Mouse (Mus musculus) midbrain, embryonic 10.5 days (tissue): ENCODE results near the gene 1810062G17Rik. TPM values are rescaled to one million over a fixed set of nuclear protein-coding genes. Genes with fewer than 3 reads are reported as not detected.

ENCODE experiments used
- DNase-seq: peaks from one replicate; pipeline ENCODE4 v3.0.0-alpha.2; 2017; ENCODE audit warnings: low spot score
- H3K27ac ChIP-seq: fragments of 300-500 bp; sonication (generic); replicated peaks from 2 replicates; pipeline ENCODE4 v1.5.1; 2016; ENCODE audit warnings: mild to moderate bottlenecking
- H3K27me3 ChIP-seq: fragments of 300-500 bp; sonication (generic); 2 replicates; pipeline ENCODE4 v1.6.1; 2016; ENCODE audit warnings: low read depth, mild to moderate bottlenecking; ENCODE audit not compliant: poor library complexity, severe bottlenecking
- H3K36me3 ChIP-seq: fragments of 300-500 bp; sonication (generic); 2 replicates; pipeline ENCODE4 v1.6.1; 2016; ENCODE audit warnings: mild to moderate bottlenecking, moderate library complexity
- H3K4me1 ChIP-seq: fragments of 300-500 bp; sonication (generic); 2 replicates; pipeline ENCODE4 v1.6.1; 2016
- H3K4me3 ChIP-seq: fragments of 300-500 bp; sonication (generic); 2 replicates; pipeline ENCODE4 v1.5.1; 2016; ENCODE audit warnings: mild to moderate bottlenecking, moderate library complexity
- H3K9me3 ChIP-seq: fragments of 300-500 bp; sonication (generic); replicated peaks from 2 replicates; pipeline ENCODE4 v1.6.1; 2016; ENCODE audit warnings: mild to moderate bottlenecking
- WGBS: fragments of 180-500 bp; shearing (Covaris S2); methylation state at CpG from one replicate; pipeline ENCODE4 v1.1.7; 2016; 5-methylcytosine and 5-hydroxymethylcytosine counted together
- polyA plus RNA-seq: library from polyadenylated mRNA; unstranded; fragments of >200 nt; fragmentation: Nextera tagmentation; extraction: Ambion mirVana; gene quantifications from 2 replicates; pipeline ENCODE4 v1.2.1, GENCODE M21; 2016

1810062G17Rik gene
- polyA plus RNA-seq, 1 experiment from 2014 or later: 0.73 TPM

GRCm38 (mm10) chr3:36461819-36462218 is 13.9 kb upstream of the 1810062G17Rik start:
- 91% methylated on average over 5 of the region's 5 CpGs for WGBS
- Histone ChIP-seq H3K9me3 (no peaks in the 10 kb centered on the region), H3K4me3 (no peak overlapping the region), H3K4me1 (no peaks in the 10 kb centered on the region), H3K27ac (no peak overlapping the region), H3K27me3 (no peaks in the 10 kb centered on the region), H3K36me3 (no peaks in the 10 kb centered on the region)
- DNase-seq: no peak

GRCm38 (mm10) chr3:36462348-36462747 is 13.4 kb upstream of the 1810062G17Rik start:
- no peak overlapping the region for H3K27ac ChIP-seq
- H3K4me1 ChIP-seq: no peaks in the 10 kb centered on the region
- no peak overlapping the region for H3K4me3 ChIP-seq
- no peak for DNase-seq
- no peaks in the 10 kb centered on the region for H3K27me3 ChIP-seq
- no peaks in the 10 kb centered on the region for H3K9me3 ChIP-seq
- H3K36me3 ChIP-seq: no peaks in the 10 kb centered on the region
- 46% methylated on average over 1 of the region's 1 CpGs for WGBS

- H3K36me3 ChIP-seq: no peaks in the 10 kb centered on the region
- no peak for DNase-seq
- H3K9me3 ChIP-seq: no peaks in the 10 kb centered on the region
- 51% methylated on average over 7 of the region's 7 CpGs for WGBS
- no peak overlapping the region for H3K4me3 ChIP-seq
- no peaks in the 10 kb centered on the region for H3K27me3 ChIP-seq
- H3K4me1 ChIP-seq: no peaks in the 10 kb centered on the region
- no peak overlapping the region for H3K27ac ChIP-seq
Measured at GRCm38 (mm10) chr3:36465538-36465937, 10.2 kb upstream of the 1810062G17Rik start.

GRCm38 (mm10) chr3:36467632-36468031 is 8.1 kb upstream of the 1810062G17Rik start:
- H3K27me3 ChIP-seq: no peaks in the 10 kb centered on the region
- no peak overlapping the region for H3K27ac ChIP-seq
- H3K36me3 ChIP-seq: no peaks in the 10 kb centered on the region
- no peak overlapping the region for H3K4me3 ChIP-seq
- H3K4me1 ChIP-seq: no peaks in the 10 kb centered on the region
- no peaks in the 10 kb centered on the region for H3K9me3 ChIP-seq
- DNase-seq: no peak
- whole genome bisulfite sequencing: 94% methylated on average over 7 of the region's 7 CpGs

- DNase-seq: no peak
- Histone ChIP-seq H3K4me1 (no peaks in the 10 kb centered on the region), H3K4me3 (no peak overlapping the region), H3K36me3 (no peaks in the 10 kb centered on the region), H3K27me3 (peaks cover 1% of the 10 kb centered on the region; the same call in 1 of the 2 replicates), H3K27ac (no peak overlapping the region), H3K9me3 (no peaks in the 10 kb centered on the region)
- WGBS: 61% methylated on average over 2 of the region's 2 CpGs
Measured at GRCm38 (mm10) chr3:36468871-36469270, 6.9 kb upstream of the 1810062G17Rik start.

GRCm38 (mm10) chr3:36471856-36472255 is 3.9 kb upstream of the 1810062G17Rik start:
- Histone ChIP-seq H3K4me1 (peaks cover 25% of the 10 kb centered on the region), H3K36me3 (no peaks in the 10 kb centered on the region), H3K4me3 (no peak overlapping the region), H3K27ac (no peak overlapping the region), H3K9me3 (no peaks in the 10 kb centered on the region), H3K27me3 (peaks cover 15% of the 10 kb centered on the region)
- DNase-seq: no peak
- WGBS: 79% methylated on average over 4 of the region's 4 CpGs

GRCm38 (mm10) chr3:36473222-36473621 is 2.5 kb upstream of the 1810062G17Rik start:
- H3K9me3 ChIP-seq: no peaks in the 10 kb centered on the region
- H3K36me3 ChIP-seq: no peaks in the 10 kb centered on the region
- peaks cover 27% of the 10 kb centered on the region for H3K27me3 ChIP-seq
- no peak overlapping the region for H3K4me3 ChIP-seq
- peaks cover 25% of the 10 kb centered on the region for H3K4me1 ChIP-seq
- no peak overlapping the region for H3K27ac ChIP-seq
- DNase-seq: no peak
- WGBS: 94% methylated on average over 5 of the region's 5 CpGs

GRCm38 (mm10) chr3:36474421-36474820 is 1.3 kb upstream of the 1810062G17Rik start:
- Histone ChIP-seq H3K9me3 (no peaks in the 10 kb centered on the region), H3K27ac (no peak overlapping the region), H3K36me3 (no peaks in the 10 kb centered on the region), H3K4me3 (peak overlapping the region; percentile 70), H3K4me1 (peaks cover 33% of the 10 kb centered on the region), H3K27me3 (peaks cover 27% of the 10 kb centered on the region)
- 76% methylated on average over 5 of the region's 5 CpGs for WGBS
- no peak for DNase-seq

GRCm38 (mm10) chr3:36474938-36475483 is 726 bp upstream of the 1810062G17Rik start:
- Histone ChIP-seq H3K36me3 (no peaks in the 10 kb centered on the region), H3K4me1 (peaks cover 33% of the 10 kb centered on the region), H3K9me3 (no peaks in the 10 kb centered on the region), H3K4me3 (peak overlapping the region; percentile 70), H3K27ac (peak overlapping the region; percentile 81), H3K27me3 (peaks cover 27% of the 10 kb centered on the region)
- 4% methylated on average over 24 of the region's 24 CpGs for WGBS
- DNase-seq: no peak

- H3K27me3 ChIP-seq: peaks cover 27% of the 10 kb centered on the region
- no peaks in the 10 kb centered on the region for H3K36me3 ChIP-seq
- H3K4me1 ChIP-seq: peaks cover 46% of the 10 kb centered on the region
- no peaks in the 10 kb centered on the region for H3K9me3 ChIP-seq
- DNase-seq: peak; percentile 19
- H3K4me3 ChIP-seq: peak overlapping the region; percentile 70
- H3K27ac ChIP-seq: peak overlapping the region; percentile 81
- WGBS: 41% methylated on average over 20 of the region's 20 CpGs
Measured at GRCm38 (mm10) chr3:36476261-36477155, 771 bp downstream of the 1810062G17Rik start.

- Histone ChIP-seq H3K27ac (no peak overlapping the region), H3K9me3 (no peaks in the 10 kb centered on the region), H3K36me3 (no peaks in the 10 kb centered on the region), H3K27me3 (peaks cover 27% of the 10 kb centered on the region), H3K4me1 (peaks cover 62% of the 10 kb centered on the region), H3K4me3 (no peak overlapping the region)
- WGBS: 88% methylated on average over 8 of the region's 8 CpGs
- no peak for DNase-seq
Measured at GRCm38 (mm10) chr3:36478776-36479175, 3.0 kb downstream of the 1810062G17Rik start.

- 0 out of 2 replicates have a peak overlapping the region, but pooled peaks have one; percentile 7 for H3K27ac ChIP-seq
- DNase-seq: no peak
- peaks cover 51% of the 10 kb centered on the region for H3K4me1 ChIP-seq
- no peak overlapping the region for H3K4me3 ChIP-seq
- peaks cover 19% of the 10 kb centered on the region for H3K27me3 ChIP-seq
- 74% methylated on average over 2 of the region's 2 CpGs for WGBS
- H3K9me3 ChIP-seq: no peaks in the 10 kb centered on the region
- no peaks in the 10 kb centered on the region for H3K36me3 ChIP-seq
Measured at GRCm38 (mm10) chr3:36480486-36480885, 4.7 kb downstream of the 1810062G17Rik start.

GRCm38 (mm10) chr3:36481776-36482193 is 6.0 kb downstream of the 1810062G17Rik start:
- H3K9me3 ChIP-seq: no peaks in the 10 kb centered on the region
- H3K36me3 ChIP-seq: no peaks in the 10 kb centered on the region
- 12% methylated on average over 11 of the region's 11 CpGs for WGBS
- peak; percentile 64 for DNase-seq
- peak overlapping the region; percentile 88 for H3K27ac ChIP-seq
- H3K27me3 ChIP-seq: peaks cover 13% of the 10 kb centered on the region
- H3K4me1 ChIP-seq: peaks cover 38% of the 10 kb centered on the region
- peak overlapping the region; percentile 28 for H3K4me3 ChIP-seq
